Mouse (Mus musculus) frontal cortex, postnatal 14 days (tissue): Measurements from ENCODE around the gene Ndufaf3.

Source experiments
- DNase-seq, 2 experiments: peaks; one replicate each; pipeline ENCODE4 v3.0.0; 2022; ENCODE audit warnings: low spot score in 2 of 2

Gene Ndufaf3

DNA sequence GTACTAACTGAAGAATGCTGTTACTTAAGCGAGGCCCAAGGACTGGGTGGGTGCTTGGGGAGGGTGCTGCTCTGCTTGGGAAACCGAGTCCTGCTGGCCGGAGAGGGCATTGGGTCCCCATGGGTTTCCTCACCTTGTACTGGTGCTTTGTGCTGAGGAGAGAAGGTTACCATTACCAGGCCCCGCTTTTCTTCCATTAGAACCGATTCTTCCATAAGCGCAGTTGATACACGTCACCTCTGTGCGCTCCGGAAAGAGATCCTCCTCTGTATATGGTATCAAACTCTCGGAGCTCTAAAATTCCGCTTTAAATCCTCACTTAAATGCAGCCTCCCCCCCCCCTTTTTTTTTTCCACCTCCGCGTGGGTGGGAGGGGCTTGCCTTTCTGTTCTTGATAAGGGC is 49.3 kb downstream of the Ndufaf3 start:
- peak; percentile 35 to 57 for DNase-seq

- DNase-seq = peak; percentile 60 to 77
These were observed 49.8 kb downstream of the Ndufaf3 start for GRCm38 (mm10) chr9:108517253-108517930.

- DNase-seq = peak; percentile 95
These were observed 50.6 kb downstream of the Ndufaf3 start, which contains the start of gene Qrich1 for GRCm38 (mm10) chr9:108516380-108517251. Gene Qrich1, plus strand, starts transcription at chr9:108516806.
